Mouse (Mus musculus): Measurements from ENCODE around the gene Mgst1. TPM values are rescaled to one million over a fixed set of nuclear protein-coding genes. Genes with fewer than 3 reads are reported as not detected.

The Mgst1 gene
- polyA plus RNA-seq, 1 experiment from 2014 or later = 56.3 TPM

DNA sequence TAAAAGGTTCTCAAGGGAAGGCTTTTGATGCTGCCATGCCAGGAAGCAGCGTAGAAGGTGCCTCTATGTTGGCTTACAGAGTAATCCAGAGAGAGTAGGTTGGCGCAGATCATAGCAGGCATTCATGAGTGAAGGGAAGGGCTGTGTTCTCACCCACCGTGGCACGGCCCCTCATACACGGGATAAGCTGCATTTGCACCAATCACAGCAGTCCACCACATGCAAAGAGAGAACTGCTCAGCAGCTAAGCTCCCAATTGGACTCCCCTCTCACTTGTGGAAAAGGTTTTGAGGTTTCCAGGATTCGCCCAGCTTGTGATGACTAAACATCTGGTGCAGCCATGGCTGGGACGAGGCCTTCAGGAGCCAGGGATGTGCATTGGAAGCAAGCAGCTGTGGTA lies 2.5 kb downstream of the Mgst1 start:
- ATAC-seq = no peak
- Histone ChIP-seq H3K4me3 (no peak overlapping the region), H3K27me3 (replicated peaks) (no peaks in the 10 kb centered on the region), H3K9ac (no peak overlapping the region), H3K27ac (no peak overlapping the region), H3K36me3 (no peaks in the 10 kb centered on the region), H3K4me2 (no peak overlapping the region), H3K9me3 (replicated peaks) (no peaks in the 10 kb centered on the region), H3K4me1 (no peaks in the 10 kb centered on the region)
- WGBS (ENCODE audit: insufficient replicate concordance) = 72% methylated on average over 7 of the region's 7 CpGs

DNA sequence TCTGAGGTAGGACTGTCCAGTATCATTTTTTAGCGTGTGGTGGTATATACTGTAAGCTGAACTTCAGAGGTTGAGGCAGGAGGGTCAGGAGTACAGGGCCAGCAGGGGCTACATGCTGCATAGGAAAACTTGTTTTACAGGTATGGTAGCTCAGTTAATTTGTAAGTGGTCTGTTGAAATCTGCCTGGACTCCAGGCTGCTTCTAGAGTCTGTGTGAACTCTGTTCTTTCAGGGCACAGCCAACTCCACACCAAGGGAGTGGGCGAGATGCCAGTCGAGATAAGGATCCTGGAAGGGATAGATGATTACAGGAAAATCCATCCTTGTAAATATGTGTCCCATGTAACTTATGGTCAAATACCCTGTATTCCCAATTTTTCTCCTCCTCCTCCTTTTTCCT lies 3.3 kb downstream of the Mgst1 start:
- no peak overlapping the region for H3K9ac ChIP-seq
- H3K4me1 ChIP-seq = no peaks in the 10 kb centered on the region
- no peaks in the 10 kb centered on the region for H3K36me3 ChIP-seq
- no peak overlapping the region for H3K4me3 ChIP-seq
- no peak for ATAC-seq
- H3K27me3 ChIP-seq (replicated peaks) = no peaks in the 10 kb centered on the region
- no peaks in the 10 kb centered on the region for H3K9me3 ChIP-seq (replicated peaks)
- no peak overlapping the region for H3K27ac ChIP-seq
- no peak overlapping the region for H3K4me2 ChIP-seq
- WGBS (ENCODE audit: insufficient replicate concordance) = 60% methylated on average over 3 of the region's 3 CpGs

DNA sequence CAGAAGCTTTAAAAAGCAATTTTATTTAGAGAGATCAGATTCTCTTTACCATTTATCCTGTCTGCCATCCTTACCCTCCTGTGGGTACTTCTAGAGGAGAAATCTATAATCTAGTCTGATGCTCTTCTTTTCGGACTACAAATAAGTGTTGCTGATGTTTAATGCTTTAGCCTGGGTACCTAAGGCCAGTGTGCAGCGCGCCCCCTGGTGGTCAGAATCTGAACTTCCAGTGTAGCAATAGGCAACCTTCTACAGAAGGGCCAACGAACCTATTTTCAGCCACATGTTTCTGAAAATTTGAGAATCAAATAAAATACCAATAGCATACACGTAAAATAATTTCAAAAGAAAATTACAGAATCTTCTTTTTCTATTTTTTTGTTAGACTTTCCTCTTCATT lies 13.0 kb downstream of the Mgst1 start:
- Histone ChIP-seq H3K4me3 (no peak overlapping the region), H3K4me2 (no peak overlapping the region), H3K27ac (no peak overlapping the region), H3K4me1 (no peaks in the 10 kb centered on the region), H3K9me3 (replicated peaks) (peaks cover 3% of the 10 kb centered on the region; the same call in 1 of the 2 replicates), H3K27me3 (replicated peaks) (no peaks in the 10 kb centered on the region), H3K36me3 (peaks cover 5% of the 10 kb centered on the region; the same call in 1 of the 2 replicates), H3K9ac (no peak overlapping the region)
- ATAC-seq = no peak
- 26% methylated on average over 5 of the region's 5 CpGs for WGBS (ENCODE audit: insufficient replicate concordance)

DNA sequence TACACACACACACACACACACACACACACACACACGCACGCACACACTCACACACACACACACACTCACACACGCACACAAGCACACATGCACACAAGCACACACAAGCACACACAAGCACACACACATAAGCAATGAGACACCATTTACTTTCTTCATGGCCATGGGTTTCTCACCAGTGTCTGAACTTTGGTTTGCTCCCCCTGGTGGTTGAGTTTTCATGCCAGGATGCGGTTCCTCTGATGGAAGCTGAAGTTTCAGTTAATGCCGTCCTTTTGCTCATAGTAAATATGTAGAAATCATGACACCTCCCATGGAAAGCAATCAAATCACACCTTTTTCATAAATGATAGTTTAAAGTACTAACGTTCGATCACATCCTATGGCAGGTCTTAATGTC lies 23.8 kb downstream of the Mgst1 start:
- H3K4me3 ChIP-seq = no peak overlapping the region
- WGBS (ENCODE audit: insufficient replicate concordance) = 63% methylated on average over 7 of the region's 7 CpGs
- no peaks in the 10 kb centered on the region for H3K27me3 ChIP-seq (replicated peaks)
- H3K36me3 ChIP-seq = no peaks in the 10 kb centered on the region
- H3K4me1 ChIP-seq = no peaks in the 10 kb centered on the region
- no peak overlapping the region for H3K9ac ChIP-seq
- H3K27ac ChIP-seq = no peak overlapping the region
- H3K9me3 ChIP-seq (replicated peaks) = no peaks in the 10 kb centered on the region
- ATAC-seq = no peak
- H3K4me2 ChIP-seq = no peak overlapping the region

DNA sequence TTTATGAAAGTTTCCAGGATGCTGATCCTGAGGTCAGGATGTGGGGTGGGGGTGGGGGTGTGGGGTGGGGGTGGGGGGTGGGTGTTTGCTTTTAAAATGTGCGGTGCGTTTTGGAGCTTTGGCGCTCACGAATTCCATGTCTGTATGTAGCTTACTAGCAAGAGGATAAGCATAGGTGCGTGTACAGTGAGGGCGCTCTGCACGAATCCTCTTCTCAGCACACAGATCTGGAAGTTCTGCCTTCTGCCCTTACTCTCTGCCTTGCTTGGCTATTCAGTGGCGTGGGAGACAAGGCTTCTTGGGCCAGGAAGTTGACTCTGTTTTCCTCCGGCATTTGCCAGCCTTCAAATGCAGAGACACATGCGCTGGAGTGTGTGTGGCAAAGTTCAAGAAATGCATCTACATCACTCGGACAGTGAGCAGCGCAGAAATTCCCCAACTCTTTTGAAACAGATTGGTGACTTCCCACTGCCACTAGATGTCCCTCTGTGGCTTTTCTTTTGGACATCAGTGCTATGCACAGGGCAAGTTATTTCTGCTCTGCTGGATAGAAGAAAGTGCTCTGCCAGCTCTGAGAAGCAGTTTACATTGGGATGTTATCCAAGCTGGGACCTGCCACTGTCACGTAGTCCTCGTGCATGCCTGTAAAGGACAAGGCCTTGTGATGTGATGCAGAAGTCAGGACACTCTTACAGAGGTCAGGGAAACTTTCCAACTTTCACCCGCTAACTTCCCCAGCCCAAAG lies 31.5 kb downstream of the Mgst1 start:
- Histone ChIP-seq H3K4me1 (no peaks in the 10 kb centered on the region), H3K4me2 (no peak overlapping the region), H3K9ac (no peak overlapping the region)

More for the DNA sequence above, 31.5 kb downstream of the Mgst1 start:
- ATAC-seq = no peak
- Histone ChIP-seq H3K4me3 (no peak overlapping the region), H3K27ac (no peak overlapping the region), H3K36me3 (no peaks in the 10 kb centered on the region), H3K27me3 (replicated peaks) (no peaks in the 10 kb centered on the region), H3K9me3 (replicated peaks) (no peaks in the 10 kb centered on the region)
- WGBS (ENCODE audit: insufficient replicate concordance) = 63% methylated on average over 15 of the region's 15 CpGs

Other genes with a start within 250 kb of the Mgst1 start
- gene Slc15a5, start 60.4 kb upstream of the Mgst1 start, polyA plus RNA-seq (2016; fragmentation: Nextera tagmentation; extraction: Ambion mirVana) = not detected in 2 replicates